Mouse (Mus musculus) bone marrow macrophage, adult 2 months (primary cell): ENCODE data around the gene Fbxl12. TPM values are rescaled to one million over a fixed set of nuclear protein-coding genes. Genes with fewer than 3 reads are reported as not detected.

Experiments used
- H3K27ac ChIP-seq: 2 replicates; pipeline ENCODE4 v1.5.1; 2012; ENCODE audit warnings: low read depth, low read length; ENCODE audit not compliant: insufficient read depth
- H3K4me1 ChIP-seq: 2 replicates; pipeline ENCODE4 v1.6.1; 2012; ENCODE audit warnings: low read length; ENCODE audit not compliant: control insufficient read depth, insufficient read depth
- H3K4me3 ChIP-seq: 2 replicates; pipeline ENCODE4 v1.5.1; 2012; ENCODE audit warnings: mild to moderate bottlenecking, low read length, moderate library complexity; ENCODE audit not compliant: insufficient read depth
- CTCF ChIP-seq: IDR thresholded peaks from 2 replicates; pipeline ENCODE4 v1.5.1; 2012; ENCODE audit warnings: low read depth, mild to moderate bottlenecking, low read length, moderate library complexity
- POLR2A ChIP-seq: IDR thresholded peaks from 2 replicates; pipeline ENCODE4 v1.6.1; 2012; ENCODE audit warnings: mild to moderate bottlenecking, low read depth, low read length, borderline replicate concordance
- polyA plus RNA-seq: library from polyadenylated mRNA; stranded (reverse); fragments of >200 nt; gene quantifications from 2 replicates; pipeline ENCODE4 v1.2.4, GENCODE M21; 2012; ENCODE audit not compliant: missing spikeins, insufficient read depth, insufficient read length

Gene Fbxl12
- polyA plus RNA-seq, 1 experiment, result 15.7 TPM

DNA sequence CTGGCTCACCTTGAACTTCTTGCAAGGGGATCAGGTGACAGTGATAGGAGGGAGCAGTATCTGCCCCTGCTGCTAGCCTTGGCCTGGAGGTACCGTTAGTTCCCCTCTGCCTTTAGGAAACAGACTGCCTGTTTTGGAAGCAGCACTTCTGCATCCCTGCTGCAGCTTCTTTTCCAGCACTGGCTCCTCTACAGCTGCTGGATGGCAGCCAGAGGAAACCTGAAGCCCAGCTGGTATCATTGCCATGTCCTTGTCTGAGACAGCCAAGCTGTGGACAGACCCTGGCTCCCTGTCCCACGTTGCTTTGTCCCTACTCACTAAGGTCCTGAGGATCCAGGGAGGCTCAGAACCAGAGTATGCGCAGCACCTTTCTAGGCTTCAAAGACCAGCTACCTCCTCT is 13.0 kb upstream of the Fbxl12 start:
- TF ChIP-seq POLR2A (no peak), CTCF (no peak)
- peaks cover 5% of the 10 kb centered on the region; the same call in 1 of the 2 replicates for H3K4me1 ChIP-seq

GRCm38 (mm10) chr9:20653859-20654258 is 9.3 kb upstream of the Fbxl12 start:
- Histone ChIP-seq H3K4me3 (no peak overlapping the region), H3K4me1 (peaks cover 10% of the 10 kb centered on the region; the same call in 1 of the 2 replicates), H3K27ac (no peak overlapping the region)
- TF ChIP-seq POLR2A, result no peak
- no peak for TF ChIP-seq CTCF

More for the DNA sequence above, 13.0 kb upstream of the Fbxl12 start:
- no peak overlapping the region for H3K4me3 ChIP-seq
- H3K27ac ChIP-seq, result no peak overlapping the region

GRCm38 (mm10) chr9:20652260-20652658 is 7.7 kb upstream of the Fbxl12 start:
- H3K4me1 ChIP-seq, result peaks cover 10% of the 10 kb centered on the region; the same call in 1 of the 2 replicates
- peak overlapping the region; percentile 4; the same call in 1 of the 2 replicates for H3K27ac ChIP-seq
- TF ChIP-seq POLR2A (no peak), CTCF (no peak)
- H3K4me3 ChIP-seq, result peak overlapping the region; percentile 99

DNA sequence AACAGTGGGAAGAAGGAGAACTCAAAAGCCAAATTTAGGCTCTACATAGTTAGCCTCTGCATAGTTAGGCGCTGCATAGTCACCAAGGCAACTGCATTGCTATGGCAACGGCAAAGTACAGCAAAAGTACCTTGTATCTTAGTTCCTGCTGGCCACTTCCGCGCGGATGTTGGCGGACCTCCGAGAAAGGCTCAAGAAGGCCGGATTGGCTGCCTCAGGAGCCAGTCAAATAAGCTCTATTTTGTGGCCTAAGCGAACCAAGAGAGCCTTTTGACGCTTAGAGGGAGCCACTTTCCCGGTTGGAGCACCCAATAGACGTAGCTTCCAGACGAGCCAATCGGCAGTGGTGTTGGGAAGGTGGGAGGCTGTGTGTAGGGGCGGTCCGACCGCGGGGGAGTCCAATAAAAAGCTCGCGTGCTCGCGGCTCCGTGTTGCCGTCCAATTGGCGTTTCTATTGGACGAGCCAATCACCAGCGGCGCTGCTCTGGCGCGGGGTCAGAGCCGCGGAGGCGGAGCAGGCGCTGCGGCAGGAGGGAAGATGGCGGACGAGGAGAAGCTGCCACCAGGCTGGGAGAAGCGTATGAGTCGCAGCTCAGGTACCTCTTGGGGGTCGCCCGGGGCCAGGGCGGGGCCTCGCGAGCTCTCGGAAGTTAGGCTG is 7.2 kb upstream of the Fbxl12 start, which contains the start of gene Pin1:
Gene Pin1 (plus strand): TSS at position 494 of the 658 bp plus-strand sequence.
- H3K4me1 ChIP-seq, result peaks cover 10% of the 10 kb centered on the region; the same call in 1 of the 2 replicates
- H3K4me3 ChIP-seq, result peak within 1 kb of the TSS; percentile 99
- TF ChIP-seq CTCF, result no peak
- no peak for TF ChIP-seq POLR2A
- H3K27ac ChIP-seq, result peak within 1 kb of the TSS; percentile 4; the same call in 1 of the 2 replicates

DNA sequence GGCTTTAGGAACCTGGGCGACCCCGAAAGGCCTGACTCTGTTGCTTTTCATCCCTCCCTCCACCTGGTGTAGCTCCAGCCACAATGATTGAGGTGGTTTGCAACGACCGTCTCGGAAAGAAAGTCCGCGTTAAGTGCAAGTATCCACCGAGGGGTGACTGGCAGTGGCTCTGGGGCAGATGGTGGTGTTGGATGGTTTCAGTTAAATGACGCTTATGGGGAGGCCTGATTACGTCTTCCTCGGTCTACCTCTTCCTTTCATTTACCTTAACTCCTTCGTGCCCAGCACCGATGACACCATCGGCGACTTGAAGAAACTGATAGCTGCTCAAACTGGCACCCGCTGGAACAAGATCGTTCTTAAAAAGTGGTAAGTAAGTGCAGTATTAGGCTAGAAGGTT is 554 bp upstream of the Fbxl12 start:
- Histone ChIP-seq H3K4me1 (peaks cover 5% of the 10 kb centered on the region), H3K27ac (peak overlapping the region; percentile 44), H3K4me3 (peak overlapping the region; percentile 91)
- TF ChIP-seq CTCF (no peak), POLR2A (no peak)

DNA sequence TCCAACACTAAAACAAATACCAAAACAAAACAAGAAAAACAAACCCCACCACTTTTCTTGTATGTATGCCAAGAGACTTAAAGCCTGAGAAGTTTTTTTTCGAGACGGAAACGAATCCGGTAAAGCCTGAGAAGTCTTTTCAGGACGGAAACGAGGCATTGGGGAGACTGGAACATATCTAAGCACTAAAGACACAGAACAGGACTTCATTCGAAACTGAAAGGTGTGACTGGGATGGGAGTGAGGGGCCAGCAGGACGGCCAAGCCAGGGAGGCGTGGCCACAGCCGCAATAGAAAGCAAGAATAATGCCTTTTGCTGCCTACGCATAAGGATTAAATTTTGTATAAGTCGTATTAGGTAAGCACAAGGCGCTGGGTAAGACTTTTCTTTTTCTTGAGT is 786 bp downstream of the Fbxl12 start:
- H3K27ac ChIP-seq, result no peak overlapping the region
- no peak for TF ChIP-seq CTCF
- TF ChIP-seq POLR2A, result no peak
- peak overlapping the region; percentile 91 for H3K4me3 ChIP-seq

GRCm38 (mm10) chr9:20642896-20643466 is 1.6 kb downstream of the Fbxl12 start:
- Histone ChIP-seq H3K4me3 (peak overlapping the region; percentile 91), H3K27ac (no peak overlapping the region; the same call in 1 of the 2 replicates), H3K4me1 (peaks cover 5% of the 10 kb centered on the region)
- TF ChIP-seq POLR2A (no peak), CTCF (no peak)

More for the DNA sequence above, 786 bp downstream of the Fbxl12 start:
- peaks cover 5% of the 10 kb centered on the region for H3K4me1 ChIP-seq

GRCm38 (mm10) chr9:20642101-20642895 is 2.3 kb downstream of the Fbxl12 start, which contains the start of gene Ubl5:
Gene Ubl5 (plus strand): TSS chr9:20642878.
- H3K27ac ChIP-seq, result peak within 1 kb of the TSS; percentile 17
- H3K4me1 ChIP-seq, result peaks cover 5% of the 10 kb centered on the region
- H3K4me3 ChIP-seq, result peak within 1 kb of the TSS; percentile 91
- TF ChIP-seq CTCF, result no peak
- TF ChIP-seq POLR2A, result no peak

GRCm38 (mm10) chr9:20641501-20641900 is 3.1 kb downstream of the Fbxl12 start:
- peaks cover 5% of the 10 kb centered on the region for H3K4me1 ChIP-seq
- no peak overlapping the region for H3K27ac ChIP-seq
- H3K4me3 ChIP-seq, result peak overlapping the region; percentile 91
- no peak for TF ChIP-seq CTCF
- no peak for TF ChIP-seq POLR2A

DNA sequence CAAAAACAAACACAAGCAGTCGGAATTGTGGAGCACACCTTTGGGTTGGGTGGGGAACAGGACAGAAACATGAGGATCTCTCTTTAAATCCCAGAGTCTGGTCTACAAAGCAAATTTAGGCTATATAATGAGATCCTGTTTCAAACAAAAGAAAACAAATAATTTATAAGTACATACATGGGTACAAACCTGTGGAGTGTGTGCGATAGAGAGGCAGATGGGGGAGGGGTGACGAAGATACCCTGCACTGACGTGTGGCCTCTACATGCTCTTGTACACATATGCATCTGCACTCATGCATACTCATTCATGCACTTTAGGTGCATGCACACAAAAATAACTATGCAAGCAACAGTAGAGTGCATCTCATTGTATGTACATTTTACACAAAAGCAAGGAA is 5.1 kb downstream of the Fbxl12 start:
- H3K4me1 ChIP-seq, result peaks cover 5% of the 10 kb centered on the region
- no peak for TF ChIP-seq POLR2A
- TF ChIP-seq CTCF, result no peak
- no peak overlapping the region for H3K4me3 ChIP-seq
- no peak overlapping the region for H3K27ac ChIP-seq
